Mouse (Mus musculus): Measurements from ENCODE around the gene Stk33.

DNA sequence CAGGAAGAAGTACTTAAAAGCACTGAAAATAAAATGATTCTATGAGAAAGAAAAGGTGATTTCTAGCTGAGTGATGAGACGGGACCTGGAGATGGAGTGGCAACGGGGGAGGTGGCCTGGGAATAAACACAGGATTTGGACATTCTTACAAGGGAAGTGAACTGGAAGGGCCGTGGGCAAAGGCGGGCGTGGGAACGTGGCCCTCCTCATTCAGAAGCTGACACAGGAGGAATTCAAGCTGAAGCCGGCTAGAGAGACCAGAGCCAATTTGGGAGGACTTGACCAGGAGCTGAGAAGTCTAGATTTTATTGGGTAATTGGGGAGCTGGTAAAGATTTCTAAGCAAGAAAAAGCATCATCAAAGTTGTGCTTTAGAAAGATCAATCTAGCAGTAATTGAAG is 33.4 kb downstream of the Stk33 start:
- TF ChIP-seq CTCF (IDR thresholded peaks at IDR 0.05) (no peak), EP300 (IDR thresholded peaks at IDR 0.05) (no peak)

All from lung, postnatal 0 days (tissue).